Mouse (Mus musculus): ENCODE results near the gene Prodh2. TPM values are rescaled to one million over a fixed set of nuclear protein-coding genes. Genes with fewer than 3 reads are reported as not detected.

The Prodh2 gene
- not detected in 2 replicates for polyA plus RNA-seq (2014; fragmentation: Nextera tagmentation; extraction: Ambion mirVana)

DNA sequence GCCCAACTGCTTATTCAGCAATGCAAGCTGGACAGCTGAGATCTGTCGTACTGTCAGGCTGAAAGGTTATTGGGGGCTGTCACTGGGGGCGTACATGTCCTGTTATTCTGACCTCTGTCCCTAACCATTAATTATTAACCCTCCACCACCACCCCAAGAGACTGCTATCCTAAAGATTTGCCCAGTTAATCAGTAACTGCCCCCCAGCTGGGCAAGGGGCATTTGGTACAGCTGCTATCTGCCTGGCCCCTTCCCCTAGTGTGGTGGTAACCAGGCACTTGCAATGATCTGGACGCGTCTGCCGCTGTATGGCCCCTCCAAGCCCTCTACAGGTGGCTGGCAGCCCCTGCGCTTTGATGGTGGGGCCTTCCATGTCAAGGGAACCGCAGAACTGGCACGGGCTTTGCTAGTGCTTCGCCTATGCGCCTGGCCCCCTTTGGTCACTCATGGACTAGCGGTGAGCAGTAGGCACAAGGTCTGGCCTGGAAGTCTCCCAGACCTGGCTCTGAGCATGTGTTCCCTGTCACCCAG is at the start of gene Prodh2:
Gene Prodh2 (plus strand): TSS at position 222 of the 531 bp plus-strand sequence.
- no peak within 1 kb of the TSS for H3K4me2 ChIP-seq (replicated peaks; ENCODE audit: low read depth, low read length)
- 49% methylated on average over 11 of the region's 11 CpGs for WGBS
- H3K27ac ChIP-seq (ENCODE audit: low read depth, low read length) = no peak within 1 kb of the TSS
- H3K36me3 ChIP-seq (ENCODE audit: control insufficient read depth, insufficient read depth, low read length) = no peaks in the 10 kb centered on the region
- DNase-seq (ENCODE audit: low spot score) (no peak), ATAC-seq (ENCODE audit: low FRiP score) (no peak)
- H3K9me3 ChIP-seq (ENCODE audit: control insufficient read depth, low read length) = no peaks in the 10 kb centered on the region
- no peaks in the 10 kb centered on the region for H3K27me3 ChIP-seq (ENCODE audit: control insufficient read depth, insufficient read depth, low read length)
- no peak within 1 kb of the TSS for H3K4me3 ChIP-seq (ENCODE audit: low read depth, low read length)
- no peaks in the 10 kb centered on the region for H3K4me1 ChIP-seq (replicated peaks; ENCODE audit: control insufficient read depth, insufficient read depth, low read length)
- no peak within 1 kb of the TSS for H3K9ac ChIP-seq (ENCODE audit: low read depth, low read length)

DNA sequence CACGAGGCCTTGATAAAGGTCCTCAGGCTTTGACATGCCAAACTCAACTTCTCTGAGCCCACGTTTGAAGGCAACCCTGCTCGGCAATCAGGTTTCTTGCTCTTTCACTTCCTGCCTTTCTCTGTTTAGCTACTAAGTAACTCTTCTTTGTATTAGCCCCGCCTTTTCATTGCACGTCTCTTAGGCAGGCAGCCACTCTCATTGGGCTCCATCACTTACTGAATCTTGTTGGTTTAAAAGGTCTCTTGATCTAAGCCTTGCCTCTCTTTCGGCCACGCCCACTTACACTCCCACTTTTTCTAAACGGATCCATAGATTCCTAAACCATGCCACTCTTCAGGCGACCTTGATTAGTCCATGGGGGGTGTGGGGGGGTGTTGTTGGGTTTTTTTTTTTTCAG is 49.7 kb upstream of the Prodh2 start:
- Histone ChIP-seq H3K27me3 (ENCODE audit: control insufficient read depth, insufficient read depth, low read length) (no peaks in the 10 kb centered on the region; the same call in 1 of the 2 replicates), H3K4me1 (replicated peaks; ENCODE audit: control insufficient read depth, insufficient read depth, low read length) (peaks cover 3% of the 10 kb centered on the region), H3K9ac (ENCODE audit: low read depth, low read length) (no peak overlapping the region), H3K9me3 (ENCODE audit: control insufficient read depth, low read length) (no peaks in the 10 kb centered on the region), H3K27ac (ENCODE audit: low read depth, low read length) (peak overlapping the region; percentile 96; the same call in 1 of the 2 replicates), H3K4me2 (replicated peaks; ENCODE audit: low read depth, low read length) (peak overlapping the region; percentile 80), H3K4me3 (ENCODE audit: low read depth, low read length) (peak overlapping the region; percentile 66), H3K36me3 (ENCODE audit: control insufficient read depth, insufficient read depth, low read length) (0 out of 2 replicates have a peak, but pooled peaks cover 6% of the 10 kb centered on the region)
- ATAC-seq (ENCODE audit: low FRiP score) (no peak), DNase-seq (ENCODE audit: low spot score) (no peak)
- WGBS = 17% methylated on average over 9 of the region's 9 CpGs

DNA sequence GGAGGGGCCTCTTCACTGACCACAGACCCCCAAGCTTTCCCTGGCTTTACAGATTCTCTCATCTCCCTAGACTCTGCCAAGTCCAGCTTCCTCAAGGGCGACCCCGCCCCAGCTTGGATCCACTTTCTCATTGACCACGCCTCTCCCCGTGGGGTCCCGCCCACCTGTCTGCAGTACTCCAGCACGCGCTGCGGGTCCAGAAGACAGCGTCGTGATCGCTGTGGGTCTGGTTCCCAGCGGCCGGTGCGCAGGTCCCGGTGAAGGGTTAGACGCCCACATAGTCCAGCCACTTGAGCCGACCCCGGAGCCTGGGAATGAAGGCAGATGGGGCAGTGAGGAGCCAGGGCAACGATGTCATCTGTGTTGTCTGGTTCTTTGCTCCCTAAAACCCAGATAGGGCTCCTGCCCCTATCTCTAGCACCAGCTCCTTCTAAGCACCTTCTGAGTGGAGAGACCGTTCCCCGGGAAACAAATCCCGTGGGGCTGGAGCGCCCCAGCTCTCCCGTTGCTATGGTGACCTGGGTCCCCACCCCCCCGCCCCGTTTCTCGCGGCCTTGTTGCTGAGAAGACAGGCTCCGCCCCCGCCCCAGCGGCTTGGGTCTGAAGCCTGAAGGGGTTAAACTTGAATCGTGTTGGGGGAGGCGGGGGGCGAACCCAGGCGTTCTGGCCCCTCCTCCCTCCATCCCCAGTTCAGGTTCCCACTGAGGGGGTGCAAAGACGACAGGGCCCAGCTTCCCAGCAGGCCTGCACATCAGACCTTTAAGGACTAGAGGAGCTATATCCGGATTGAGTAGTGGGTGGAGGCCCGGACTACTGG is 49.1 kb upstream of the Prodh2 start:
- ATAC-seq (ENCODE audit: low FRiP score) = peak; percentile 62
- Histone ChIP-seq H3K9me3 (ENCODE audit: control insufficient read depth, low read length) (no peaks in the 10 kb centered on the region), H3K27me3 (ENCODE audit: control insufficient read depth, insufficient read depth, low read length) (no peaks in the 10 kb centered on the region; the same call in 1 of the 2 replicates), H3K4me2 (replicated peaks; ENCODE audit: low read depth, low read length) (peak overlapping the region; percentile 80), H3K4me3 (ENCODE audit: low read depth, low read length) (peak overlapping the region; percentile 66), H3K27ac (ENCODE audit: low read depth, low read length) (peak overlapping the region; percentile 96), H3K9ac (ENCODE audit: low read depth, low read length) (peak overlapping the region; percentile 89), H3K4me1 (replicated peaks; ENCODE audit: control insufficient read depth, insufficient read depth, low read length) (peaks cover 3% of the 10 kb centered on the region), H3K36me3 (ENCODE audit: control insufficient read depth, insufficient read depth, low read length) (0 out of 2 replicates have a peak, but pooled peaks cover 6% of the 10 kb centered on the region)
- peak; percentile 84 for DNase-seq (ENCODE audit: low spot score)
- 1% methylated on average over 38 of the region's 38 CpGs for WGBS

DNA sequence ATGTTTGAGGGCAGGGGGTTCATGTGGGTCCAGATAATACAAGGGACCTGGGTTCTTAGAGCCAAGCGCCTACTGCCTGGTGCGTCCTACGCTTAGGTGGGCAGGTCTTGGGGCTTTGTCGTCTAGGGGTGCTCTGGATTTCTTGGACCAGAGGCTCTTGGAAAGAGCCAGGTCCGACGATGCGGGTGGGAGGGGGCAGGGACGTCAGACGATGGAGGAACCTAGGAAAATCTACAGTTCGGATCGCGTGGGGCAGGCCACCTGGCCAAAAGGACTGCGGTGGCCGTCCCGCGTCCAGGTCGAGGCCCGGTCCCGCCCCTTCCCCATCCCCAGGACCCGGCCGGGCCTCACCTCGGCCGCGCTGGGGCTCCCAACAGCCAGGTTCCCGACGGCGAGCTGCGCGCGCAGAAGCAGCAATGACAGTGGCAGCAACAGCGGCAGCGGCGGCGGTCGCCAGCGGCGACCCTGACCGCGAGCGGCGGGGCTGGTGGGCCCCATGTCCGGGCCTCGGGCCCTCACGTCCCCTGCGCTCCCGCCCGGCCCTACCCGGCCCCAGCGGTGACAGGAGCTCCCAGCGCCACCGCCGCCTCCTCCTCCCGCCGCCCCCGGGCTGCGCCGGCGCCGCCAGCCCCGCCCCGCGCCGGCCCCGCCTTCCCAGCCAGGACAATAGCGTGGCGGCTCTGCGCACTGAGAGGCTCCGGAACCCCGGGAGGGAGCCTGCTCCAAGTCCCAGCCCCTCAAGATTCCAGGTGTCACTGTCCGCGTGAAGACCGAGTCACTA is 48.3 kb upstream of the Prodh2 start, which contains the start of gene Aplp1:
Gene Aplp1 (minus strand): TSS at position 565 of the 781 bp plus-strand sequence.
- H3K9ac ChIP-seq (ENCODE audit: low read depth, low read length) = peak within 1 kb of the TSS; percentile 89
- DNase-seq (ENCODE audit: low spot score) (peak; percentile 85), ATAC-seq (ENCODE audit: low FRiP score) (peak; percentile 83)
- H3K36me3 ChIP-seq (ENCODE audit: control insufficient read depth, insufficient read depth, low read length) = no peaks in the 10 kb centered on the region
- H3K27ac ChIP-seq (ENCODE audit: low read depth, low read length) = peak within 1 kb of the TSS; percentile 96
- peaks cover 3% of the 10 kb centered on the region for H3K4me1 ChIP-seq (replicated peaks; ENCODE audit: control insufficient read depth, insufficient read depth, low read length)
- H3K27me3 ChIP-seq (ENCODE audit: control insufficient read depth, insufficient read depth, low read length) = no peaks in the 10 kb centered on the region; the same call in 1 of the 2 replicates
- WGBS = 0% methylated on average over 34 of the region's 72 CpGs
- no peaks in the 10 kb centered on the region for H3K9me3 ChIP-seq (ENCODE audit: control insufficient read depth, low read length)
- peak within 1 kb of the TSS; percentile 66 for H3K4me3 ChIP-seq (ENCODE audit: low read depth, low read length)
- peak within 1 kb of the TSS; percentile 80 for H3K4me2 ChIP-seq (replicated peaks; ENCODE audit: low read depth, low read length)

DNA sequence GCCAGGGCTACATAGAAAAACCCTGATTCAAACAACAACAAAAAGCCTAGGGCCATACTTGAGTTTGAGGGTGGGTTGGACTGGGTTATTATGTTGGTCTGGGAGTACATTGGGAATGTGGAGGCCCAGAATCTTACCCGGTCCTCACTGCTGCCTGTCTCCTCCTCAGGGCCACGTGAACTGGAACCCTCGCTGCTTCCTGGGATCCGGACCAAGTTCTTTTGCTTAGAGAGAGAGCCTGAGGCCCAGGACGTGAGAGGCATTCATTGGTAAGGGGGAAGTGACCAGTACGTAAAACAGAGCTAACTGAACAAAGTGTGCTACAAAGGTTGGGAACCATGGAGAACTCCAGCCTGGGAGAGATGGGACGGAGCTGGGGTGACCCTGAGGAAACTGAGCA is 43.2 kb upstream of the Prodh2 start:
- no peak overlapping the region for H3K27ac ChIP-seq (ENCODE audit: low read depth, low read length)
- no peak overlapping the region for H3K4me2 ChIP-seq (replicated peaks; ENCODE audit: low read depth, low read length)
- no peaks in the 10 kb centered on the region; the same call in 1 of the 2 replicates for H3K4me1 ChIP-seq (replicated peaks; ENCODE audit: control insufficient read depth, insufficient read depth, low read length)
- H3K9ac ChIP-seq (ENCODE audit: low read depth, low read length) = no peak overlapping the region
- 73% methylated on average over 7 of the region's 7 CpGs for WGBS
- ATAC-seq (ENCODE audit: low FRiP score) = no peak
- no peak for DNase-seq (ENCODE audit: low spot score)
- H3K27me3 ChIP-seq (ENCODE audit: control insufficient read depth, insufficient read depth, low read length) = peaks cover 33% of the 10 kb centered on the region
- no peaks in the 10 kb centered on the region for H3K36me3 ChIP-seq (ENCODE audit: control insufficient read depth, insufficient read depth, low read length)
- no peak overlapping the region for H3K4me3 ChIP-seq (ENCODE audit: low read depth, low read length)
- H3K9me3 ChIP-seq (ENCODE audit: control insufficient read depth, low read length) = no peaks in the 10 kb centered on the region

DNA sequence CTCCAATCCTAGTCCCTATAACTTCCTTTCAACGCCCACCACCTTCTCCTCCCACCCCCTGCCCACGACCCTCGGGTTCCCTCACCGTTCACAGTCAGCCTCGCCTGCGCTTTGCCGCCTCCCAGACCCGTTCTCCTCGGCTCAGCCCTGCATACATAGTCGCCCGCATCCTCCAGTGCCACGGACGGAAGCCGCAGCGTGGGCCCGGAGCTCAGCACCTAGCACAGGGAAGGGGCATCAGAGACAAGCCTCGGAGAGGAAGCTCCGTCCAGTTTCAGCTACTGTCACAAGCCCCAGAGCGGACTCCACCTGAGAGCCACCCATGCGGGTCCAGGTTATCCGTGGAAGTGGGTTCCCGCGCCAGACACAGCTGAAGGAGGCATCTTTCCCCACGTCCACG is 40.1 kb upstream of the Prodh2 start:
- Histone ChIP-seq H3K4me1 (replicated peaks; ENCODE audit: control insufficient read depth, insufficient read depth, low read length) (peaks cover 12% of the 10 kb centered on the region), H3K36me3 (ENCODE audit: control insufficient read depth, insufficient read depth, low read length) (no peaks in the 10 kb centered on the region), H3K4me2 (replicated peaks; ENCODE audit: low read depth, low read length) (peak overlapping the region; percentile 35), H3K9me3 (ENCODE audit: control insufficient read depth, low read length) (no peaks in the 10 kb centered on the region), H3K27ac (ENCODE audit: low read depth, low read length) (no peak overlapping the region), H3K4me3 (ENCODE audit: low read depth, low read length) (peak overlapping the region; percentile 35; the same call in 1 of the 2 replicates), H3K9ac (ENCODE audit: low read depth, low read length) (0 out of 2 replicates have a peak overlapping the region, but pooled peaks have one; percentile 19), H3K27me3 (ENCODE audit: control insufficient read depth, insufficient read depth, low read length) (peaks cover 63% of the 10 kb centered on the region)
- 18% methylated on average over 25 of the region's 25 CpGs for WGBS
- DNase-seq (ENCODE audit: low spot score) (no peak), ATAC-seq (ENCODE audit: low FRiP score) (no peak)

DNA sequence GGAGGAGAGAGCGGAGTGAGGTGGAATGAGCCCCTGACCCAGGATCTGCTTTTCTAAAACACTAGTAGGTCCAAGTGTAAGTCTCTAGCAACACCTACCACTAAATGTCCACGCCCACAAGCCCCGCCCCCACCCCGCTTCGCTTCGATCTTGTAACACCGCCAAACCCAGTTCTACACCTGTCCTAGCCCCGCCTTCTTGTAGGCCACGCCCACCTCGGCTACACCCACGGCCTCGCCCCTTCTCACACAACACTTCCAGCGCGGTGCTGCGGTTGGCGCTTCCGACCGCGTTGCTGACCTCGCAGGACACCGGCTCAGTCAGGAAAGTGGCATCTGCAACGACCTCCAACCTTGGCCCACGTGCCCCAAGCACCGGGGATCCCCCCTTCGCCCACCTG is 39.7 kb upstream of the Prodh2 start:
- DNase-seq (ENCODE audit: low spot score) = no peak
- Histone ChIP-seq H3K4me1 (replicated peaks; ENCODE audit: control insufficient read depth, insufficient read depth, low read length) (peaks cover 12% of the 10 kb centered on the region), H3K4me2 (replicated peaks; ENCODE audit: low read depth, low read length) (peak overlapping the region; percentile 35), H3K4me3 (ENCODE audit: low read depth, low read length) (peak overlapping the region; percentile 35), H3K36me3 (ENCODE audit: control insufficient read depth, insufficient read depth, low read length) (no peaks in the 10 kb centered on the region), H3K9me3 (ENCODE audit: control insufficient read depth, low read length) (no peaks in the 10 kb centered on the region), H3K9ac (ENCODE audit: low read depth, low read length) (0 out of 2 replicates have a peak overlapping the region, but pooled peaks have one; percentile 19), H3K27me3 (ENCODE audit: control insufficient read depth, insufficient read depth, low read length) (peaks cover 65% of the 10 kb centered on the region), H3K27ac (ENCODE audit: low read depth, low read length) (no peak overlapping the region)
- ATAC-seq (ENCODE audit: low FRiP score) = no peak
- 2% methylated on average over 24 of the region's 25 CpGs for WGBS

DNA sequence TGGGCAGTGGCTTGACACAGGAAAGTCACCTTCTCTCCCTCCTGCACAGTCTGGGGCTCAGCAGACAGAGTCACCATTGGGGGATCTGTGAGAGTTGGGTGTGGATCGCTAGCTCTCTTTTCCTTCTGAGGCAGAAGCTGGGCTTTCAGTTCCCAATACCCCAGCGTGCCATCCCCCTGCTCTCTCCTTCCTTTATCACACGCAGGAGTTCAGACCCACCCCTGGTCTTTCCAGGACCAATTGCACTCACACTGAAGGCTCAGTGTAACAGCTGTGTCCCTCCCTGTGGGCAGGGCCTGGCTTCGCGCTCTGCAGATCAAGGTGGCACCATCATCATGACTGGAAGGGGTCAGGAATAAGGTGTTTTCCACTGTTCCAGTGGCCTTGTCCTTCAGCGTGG is 39.2 kb upstream of the Prodh2 start:
- Histone ChIP-seq H3K9ac (ENCODE audit: low read depth, low read length) (no peak overlapping the region), H3K4me3 (ENCODE audit: low read depth, low read length) (peak overlapping the region; percentile 35), H3K9me3 (ENCODE audit: control insufficient read depth, low read length) (no peaks in the 10 kb centered on the region), H3K36me3 (ENCODE audit: control insufficient read depth, insufficient read depth, low read length) (no peaks in the 10 kb centered on the region), H3K4me1 (replicated peaks; ENCODE audit: control insufficient read depth, insufficient read depth, low read length) (peaks cover 12% of the 10 kb centered on the region), H3K27ac (ENCODE audit: low read depth, low read length) (no peak overlapping the region), H3K27me3 (ENCODE audit: control insufficient read depth, insufficient read depth, low read length) (peaks cover 69% of the 10 kb centered on the region), H3K4me2 (replicated peaks; ENCODE audit: low read depth, low read length) (peak overlapping the region; percentile 35)
- DNase-seq (ENCODE audit: low spot score) (no peak), ATAC-seq (ENCODE audit: low FRiP score) (no peak)
- 9% methylated on average over 6 of the region's 6 CpGs for WGBS

Measured in hindbrain, embryonic 11.5 days (tissue).